Mouse (Mus musculus): ENCODE results near the gene Tmem63b. TPM values are rescaled to one million over a fixed set of nuclear protein-coding genes. Genes with fewer than 3 reads are reported as not detected.

Gene Tmem63b
- polyA plus RNA-seq, 1 experiment from 2014 or later, result 150 TPM

- H3K27ac ChIP-seq (ENCODE audit: low read length), result no peak overlapping the region
- 92% methylated on average over 6 of the region's 6 CpGs for WGBS
- no peak for ATAC-seq
- no peaks in the 10 kb centered on the region for H3K27me3 ChIP-seq (ENCODE audit: control insufficient read depth, insufficient read depth, low read depth, low read length)
- H3K36me3 ChIP-seq (ENCODE audit: control insufficient read depth, insufficient read depth, low read length), result peaks cover 6% of the 10 kb centered on the region
- no peak overlapping the region for H3K4me3 ChIP-seq (ENCODE audit: low read depth, low read length)
- no peaks in the 10 kb centered on the region for H3K4me1 ChIP-seq (ENCODE audit: control insufficient read depth, insufficient read depth, low read length)
- H3K9ac ChIP-seq (ENCODE audit: low read depth, low read length), result no peak overlapping the region
- H3K4me2 ChIP-seq (ENCODE audit: low read length), result no peak overlapping the region
- no peaks in the 10 kb centered on the region for H3K9me3 ChIP-seq (replicated peaks; ENCODE audit: control insufficient read depth, low read length, poor library complexity, severe bottlenecking)
Measured at GRCm38 (mm10) chr17:45698368-45698767, 11.7 kb upstream of the Tmem63b start.

- Histone ChIP-seq H3K27ac (ENCODE audit: low read length) (no peak overlapping the region), H3K4me2 (ENCODE audit: low read length) (no peak overlapping the region), H3K9ac (ENCODE audit: low read depth, low read length) (no peak overlapping the region), H3K9me3 (replicated peaks; ENCODE audit: control insufficient read depth, low read length, poor library complexity, severe bottlenecking) (no peaks in the 10 kb centered on the region), H3K27me3 (ENCODE audit: control insufficient read depth, insufficient read depth, low read depth, low read length) (no peaks in the 10 kb centered on the region), H3K4me3 (ENCODE audit: low read depth, low read length) (no peak overlapping the region), H3K4me1 (ENCODE audit: control insufficient read depth, insufficient read depth, low read length) (no peaks in the 10 kb centered on the region), H3K36me3 (ENCODE audit: control insufficient read depth, insufficient read depth, low read length) (peaks cover 6% of the 10 kb centered on the region)
- WGBS, result 94% methylated on average over 9 of the region's 9 CpGs
- no peak for ATAC-seq
Measured at GRCm38 (mm10) chr17:45696981-45697380, 10.3 kb upstream of the Tmem63b start.

GRCm38 (mm10) chr17:45695227-45696120 lies 8.8 kb upstream of the Tmem63b start:
- 76% methylated on average over 19 of the region's 23 CpGs for WGBS

GRCm38 (mm10) chr17:45693812-45694565 lies 7.3 kb upstream of the Tmem63b start:
- H3K36me3 ChIP-seq (ENCODE audit: control insufficient read depth, insufficient read depth, low read length), result peaks cover 6% of the 10 kb centered on the region
- 86% methylated on average over 16 of the region's 18 CpGs for WGBS
- no peaks in the 10 kb centered on the region for H3K9me3 ChIP-seq (replicated peaks; ENCODE audit: control insufficient read depth, low read length, poor library complexity, severe bottlenecking)
- no peak overlapping the region for H3K9ac ChIP-seq (ENCODE audit: low read depth, low read length)
- no peak overlapping the region for H3K27ac ChIP-seq (ENCODE audit: low read length)
- no peak overlapping the region for H3K4me2 ChIP-seq (ENCODE audit: low read length)
- no peak for ATAC-seq
- H3K4me3 ChIP-seq (ENCODE audit: low read depth, low read length), result no peak overlapping the region
- no peaks in the 10 kb centered on the region for H3K4me1 ChIP-seq (ENCODE audit: control insufficient read depth, insufficient read depth, low read length)
- H3K27me3 ChIP-seq (ENCODE audit: control insufficient read depth, insufficient read depth, low read depth, low read length), result no peaks in the 10 kb centered on the region

More at GRCm38 (mm10) chr17:45695227-45696120, 8.8 kb upstream of the Tmem63b start:
- Histone ChIP-seq H3K36me3 (ENCODE audit: control insufficient read depth, insufficient read depth, low read length) (peaks cover 6% of the 10 kb centered on the region), H3K4me2 (ENCODE audit: low read length) (no peak overlapping the region), H3K9me3 (replicated peaks; ENCODE audit: control insufficient read depth, low read length, poor library complexity, severe bottlenecking) (no peaks in the 10 kb centered on the region), H3K27me3 (ENCODE audit: control insufficient read depth, insufficient read depth, low read depth, low read length) (no peaks in the 10 kb centered on the region), H3K4me3 (ENCODE audit: low read depth, low read length) (no peak overlapping the region), H3K9ac (ENCODE audit: low read depth, low read length) (no peak overlapping the region), H3K4me1 (ENCODE audit: control insufficient read depth, insufficient read depth, low read length) (no peaks in the 10 kb centered on the region), H3K27ac (ENCODE audit: low read length) (no peak overlapping the region)
- no peak for ATAC-seq

- Histone ChIP-seq H3K4me3 (ENCODE audit: low read depth, low read length) (no peak overlapping the region), H3K4me2 (ENCODE audit: low read length) (no peak overlapping the region), H3K9me3 (replicated peaks; ENCODE audit: control insufficient read depth, low read length, poor library complexity, severe bottlenecking) (no peaks in the 10 kb centered on the region), H3K36me3 (ENCODE audit: control insufficient read depth, insufficient read depth, low read length) (no peaks in the 10 kb centered on the region), H3K27me3 (ENCODE audit: control insufficient read depth, insufficient read depth, low read depth, low read length) (no peaks in the 10 kb centered on the region), H3K27ac (ENCODE audit: low read length) (no peak overlapping the region), H3K4me1 (ENCODE audit: control insufficient read depth, insufficient read depth, low read length) (peaks cover 7% of the 10 kb centered on the region), H3K9ac (ENCODE audit: low read depth, low read length) (no peak overlapping the region)
- 90% methylated on average over 5 of the region's 5 CpGs for WGBS
- no peak for ATAC-seq
Measured at GRCm38 (mm10) chr17:45692159-45692558, 5.5 kb upstream of the Tmem63b start.

GRCm38 (mm10) chr17:45690044-45690443 lies 3.3 kb upstream of the Tmem63b start:
- H3K4me3 ChIP-seq (ENCODE audit: low read depth, low read length), result no peak overlapping the region
- no peak overlapping the region for H3K27ac ChIP-seq (ENCODE audit: low read length)
- no peak for ATAC-seq
- WGBS, result 94% methylated on average over 4 of the region's 4 CpGs
- no peak overlapping the region for H3K9ac ChIP-seq (ENCODE audit: low read depth, low read length)
- H3K36me3 ChIP-seq (ENCODE audit: control insufficient read depth, insufficient read depth, low read length), result no peaks in the 10 kb centered on the region
- H3K4me2 ChIP-seq (ENCODE audit: low read length), result no peak overlapping the region
- no peaks in the 10 kb centered on the region for H3K9me3 ChIP-seq (replicated peaks; ENCODE audit: control insufficient read depth, low read length, poor library complexity, severe bottlenecking)
- peaks cover 13% of the 10 kb centered on the region for H3K4me1 ChIP-seq (ENCODE audit: control insufficient read depth, insufficient read depth, low read length)
- no peaks in the 10 kb centered on the region for H3K27me3 ChIP-seq (ENCODE audit: control insufficient read depth, insufficient read depth, low read depth, low read length)

- Histone ChIP-seq H3K4me1 (ENCODE audit: control insufficient read depth, insufficient read depth, low read length) (peaks cover 20% of the 10 kb centered on the region), H3K27ac (ENCODE audit: low read length) (no peak overlapping the region), H3K9ac (ENCODE audit: low read depth, low read length) (no peak overlapping the region), H3K9me3 (replicated peaks; ENCODE audit: control insufficient read depth, low read length, poor library complexity, severe bottlenecking) (no peaks in the 10 kb centered on the region), H3K27me3 (ENCODE audit: control insufficient read depth, insufficient read depth, low read depth, low read length) (no peaks in the 10 kb centered on the region), H3K4me3 (ENCODE audit: low read depth, low read length) (no peak overlapping the region), H3K36me3 (ENCODE audit: control insufficient read depth, insufficient read depth, low read length) (no peaks in the 10 kb centered on the region), H3K4me2 (ENCODE audit: low read length) (no peak overlapping the region)
- no peak for ATAC-seq
- 91% methylated on average over 9 of the region's 9 CpGs for WGBS
Measured at GRCm38 (mm10) chr17:45689120-45689519, 2.4 kb upstream of the Tmem63b start.

GRCm38 (mm10) chr17:45686093-45686619 lies 549 bp downstream of the Tmem63b start, which contains the start of gene Mrpl14:
Gene Mrpl14 (plus strand): TSS chr17:45686322.
- peaks cover 29% of the 10 kb centered on the region for H3K4me1 ChIP-seq (ENCODE audit: control insufficient read depth, insufficient read depth, low read length)
- no peaks in the 10 kb centered on the region for H3K27me3 ChIP-seq (ENCODE audit: control insufficient read depth, insufficient read depth, low read depth, low read length)
- WGBS, result under 1% methylated on average over 32 of the region's 50 CpGs
- H3K9ac ChIP-seq (ENCODE audit: low read depth, low read length), result peak within 1 kb of the TSS; percentile 98
- H3K4me2 ChIP-seq (ENCODE audit: low read length), result peak within 1 kb of the TSS; percentile 84
- no peaks in the 10 kb centered on the region for H3K36me3 ChIP-seq (ENCODE audit: control insufficient read depth, insufficient read depth, low read length)
- H3K27ac ChIP-seq (ENCODE audit: low read length), result peak within 1 kb of the TSS; percentile 94
- H3K9me3 ChIP-seq (replicated peaks; ENCODE audit: control insufficient read depth, low read length, poor library complexity, severe bottlenecking), result no peaks in the 10 kb centered on the region
- peak; percentile 82 for ATAC-seq
- H3K4me3 ChIP-seq (ENCODE audit: low read depth, low read length), result peak within 1 kb of the TSS; percentile 68
